Mouse (Mus musculus): ENCODE measurements around the gene Dlk2. TPM values are rescaled to one million over a fixed set of nuclear protein-coding genes. Genes with fewer than 3 reads are reported as not detected.

Gene Dlk2
- polyA plus RNA-seq (2017; shearing (Covaris generic)) = not detected

DNA sequence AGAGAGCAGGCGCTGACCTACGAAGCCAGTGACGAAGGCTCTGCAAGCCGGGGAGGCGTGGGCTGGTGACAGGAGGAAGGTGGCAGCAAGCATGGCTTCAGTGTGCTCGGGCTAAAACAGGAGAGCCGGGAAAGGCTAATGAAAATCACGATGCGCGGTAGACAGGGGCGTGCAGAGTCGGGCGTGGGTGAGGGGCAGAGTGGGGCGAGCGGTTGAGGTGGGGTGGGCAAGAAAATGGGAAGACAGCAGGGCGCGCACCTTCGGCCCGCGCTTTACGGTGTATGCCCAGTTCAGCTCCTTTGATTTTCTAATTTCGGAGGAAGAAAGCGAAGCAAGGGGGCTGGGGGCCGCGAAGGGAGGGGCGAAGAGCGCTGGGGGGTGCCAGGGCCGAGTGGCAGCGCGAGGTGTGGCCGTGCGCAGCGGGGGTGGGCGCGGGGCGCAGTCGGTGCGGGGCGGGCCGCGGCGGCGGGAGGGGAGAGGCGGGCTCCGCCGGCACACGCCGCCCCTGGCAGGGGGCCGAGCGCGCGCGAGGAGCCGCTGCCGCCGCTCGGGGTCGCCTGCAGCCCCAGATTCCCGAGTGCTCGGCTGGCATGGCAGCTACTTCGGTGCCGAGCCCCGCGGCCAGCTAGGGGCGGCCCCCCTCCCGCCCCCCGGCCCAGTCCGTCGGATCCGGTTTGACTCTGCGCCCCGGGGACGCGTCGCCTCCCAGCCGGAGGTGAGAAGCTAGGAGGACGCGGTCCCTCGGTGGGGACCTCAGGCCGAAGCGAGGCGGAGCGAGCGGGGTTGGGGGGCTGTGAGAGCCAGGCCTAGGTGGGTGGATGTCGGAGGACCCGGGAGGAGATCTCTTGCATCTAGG, at the start of gene Dlk2:
TSS of gene Dlk2 (plus strand) at position 58 of the 856 bp plus-strand sequence.
- peak; percentile 18 for ATAC-seq

DNA sequence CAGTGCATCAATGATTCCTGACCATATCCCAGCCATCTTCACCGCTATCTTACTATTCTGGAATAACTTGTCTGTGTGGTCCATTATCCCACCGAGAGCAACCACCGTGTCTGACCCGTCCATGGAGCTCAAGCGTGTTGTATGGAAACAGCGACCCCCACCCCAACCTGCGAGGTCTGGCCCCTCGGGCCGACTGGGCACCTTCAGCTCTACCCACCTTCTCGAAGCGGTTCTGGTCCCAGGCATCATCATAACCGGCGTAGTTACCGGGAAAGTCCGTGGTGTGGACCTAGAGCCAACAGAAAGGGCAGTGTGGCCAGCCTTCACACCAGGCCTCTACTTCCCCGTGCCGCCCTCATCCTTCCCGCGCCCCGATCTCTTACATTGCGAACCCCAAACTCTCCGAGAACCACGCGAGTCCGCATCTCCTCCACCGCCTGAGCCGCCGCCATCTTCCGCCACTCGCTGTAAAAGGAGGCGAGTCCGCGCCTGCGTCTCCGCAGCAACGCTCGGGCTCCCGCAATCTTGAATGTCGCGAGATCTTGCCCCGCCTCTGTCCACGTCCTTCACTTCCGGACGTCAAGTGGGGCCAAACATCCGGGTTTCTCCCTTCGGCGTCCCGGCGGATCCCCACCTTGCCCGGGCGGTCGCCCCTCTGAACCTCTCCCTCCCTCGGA, 49.6 kb upstream of the Dlk2 start, which contains the start of the genes Polr1c and Yipf3:
TSS of gene Polr1c (minus strand) at position 543 of the 677 bp plus-strand sequence.
TSS of gene Yipf3 (plus strand) at position 569 of the 677 bp plus-strand sequence.
- ATAC-seq = peak; percentile 93

DNA sequence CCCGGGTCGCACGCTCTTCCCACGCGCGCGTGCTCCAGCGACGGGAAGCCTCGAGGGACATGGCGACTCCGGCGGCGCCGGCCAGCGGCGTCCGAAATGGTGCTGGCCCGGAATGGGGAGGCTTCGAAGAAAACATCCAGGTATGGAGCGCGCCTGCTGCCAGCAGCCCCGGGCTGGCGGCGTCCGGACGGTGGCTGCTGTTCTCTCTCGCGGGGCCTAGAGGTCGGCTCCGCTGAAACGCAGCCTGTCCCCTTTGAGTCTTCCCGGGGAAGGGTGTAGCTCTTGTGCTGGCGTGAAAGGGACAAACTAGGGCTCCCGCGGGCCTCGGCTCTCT, 49.1 kb upstream of the Dlk2 start:
- ATAC-seq = no peak

DNA sequence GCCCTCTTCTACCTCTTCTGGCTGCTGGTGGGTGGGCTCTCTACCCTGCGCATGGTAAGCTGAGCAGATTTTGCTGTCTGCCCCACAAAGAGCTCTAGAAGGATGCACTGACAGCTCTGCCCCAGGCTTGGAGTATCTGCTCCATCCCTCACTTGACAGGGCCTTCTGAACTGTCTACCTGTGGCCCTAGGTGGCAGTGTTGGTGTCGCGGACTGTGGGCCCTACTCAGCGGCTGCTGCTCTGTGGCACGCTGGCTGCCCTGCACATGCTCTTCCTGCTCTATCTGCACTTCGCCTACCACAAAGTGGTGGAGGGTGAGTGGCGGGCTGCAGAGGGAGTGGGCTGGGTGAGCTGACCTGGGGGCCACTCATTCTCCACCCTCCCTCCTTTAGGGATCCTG, 46.0 kb upstream of the Dlk2 start:
- no peak for ATAC-seq

DNA sequence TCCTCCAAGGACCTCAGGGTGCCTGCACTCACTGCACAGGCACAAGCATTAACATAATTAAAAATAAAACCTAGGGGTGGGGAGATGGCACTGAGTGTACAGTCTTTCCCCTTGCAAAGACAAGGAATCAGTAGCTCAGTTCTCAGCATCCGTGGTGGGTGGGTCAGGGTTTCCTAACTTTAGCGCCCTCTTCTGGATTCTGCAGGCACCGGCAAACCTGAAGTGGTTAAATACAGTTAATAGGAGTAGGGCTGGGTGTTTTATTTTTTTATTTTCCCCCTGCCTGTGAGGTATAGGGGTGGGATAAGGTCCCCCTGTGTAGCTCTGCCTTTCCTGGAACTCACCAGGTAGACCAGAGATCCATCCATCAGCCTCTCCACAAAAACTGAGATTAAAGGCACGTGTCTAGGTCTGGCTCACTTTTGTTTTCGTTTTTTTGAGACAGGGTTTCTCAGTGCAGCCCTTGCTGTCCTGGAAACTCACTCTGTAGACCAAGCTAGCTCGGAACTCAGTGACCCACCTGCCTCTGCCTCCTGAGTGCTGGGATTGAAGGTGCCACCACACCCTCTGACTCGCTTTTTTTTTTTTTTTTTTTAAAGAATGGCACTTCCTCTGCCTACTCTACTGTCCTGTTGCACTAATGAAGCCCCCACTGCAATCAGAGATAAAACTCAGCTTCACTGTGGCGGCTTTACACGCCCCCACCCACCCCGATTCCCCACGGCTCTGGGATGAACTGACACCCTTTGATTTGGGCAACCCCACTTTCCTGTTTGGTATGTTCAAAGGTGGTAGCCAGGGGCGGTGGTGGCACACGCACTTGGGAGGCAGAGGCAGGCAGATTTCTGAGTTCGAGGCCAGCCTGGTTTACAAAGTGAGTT, 44.4 kb upstream of the Dlk2 start:
- ATAC-seq = no peak

DNA sequence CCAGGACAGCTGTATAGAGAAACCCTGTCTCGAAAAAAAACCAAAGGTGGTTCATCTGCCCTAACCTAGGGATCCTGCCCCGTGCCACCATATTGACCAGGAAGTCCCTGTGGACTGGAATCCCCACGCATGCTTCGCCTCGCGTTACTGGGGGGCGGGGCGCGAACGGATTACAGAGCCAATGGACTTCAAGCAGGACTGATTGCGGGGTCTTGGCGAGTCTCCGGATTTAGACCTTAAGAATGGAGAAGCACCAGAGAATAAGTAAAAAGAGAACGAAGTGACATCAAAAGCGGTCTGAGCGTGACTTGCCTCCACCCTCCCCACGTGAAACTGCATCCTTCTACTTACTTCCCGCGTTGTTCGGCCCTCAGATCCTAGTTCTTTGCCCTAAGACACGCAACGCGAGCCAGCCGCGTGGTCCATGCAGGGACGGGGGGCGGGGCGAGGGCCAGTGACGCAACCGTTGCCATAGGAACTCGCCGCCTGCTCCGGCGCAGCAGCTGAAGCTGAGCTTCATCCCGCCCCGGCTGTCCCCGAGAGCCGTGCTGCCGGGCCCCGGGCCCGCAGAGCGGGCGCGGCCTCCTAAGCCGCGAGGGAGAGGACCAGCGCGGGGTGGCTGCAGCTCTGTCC, 43.7 kb upstream of the Dlk2 start, which contains the start of gene Lrrc73:
TSS of gene Lrrc73 (plus strand) at position 80 of the 633 bp plus-strand sequence.
- peak; percentile 80 for ATAC-seq

DNA sequence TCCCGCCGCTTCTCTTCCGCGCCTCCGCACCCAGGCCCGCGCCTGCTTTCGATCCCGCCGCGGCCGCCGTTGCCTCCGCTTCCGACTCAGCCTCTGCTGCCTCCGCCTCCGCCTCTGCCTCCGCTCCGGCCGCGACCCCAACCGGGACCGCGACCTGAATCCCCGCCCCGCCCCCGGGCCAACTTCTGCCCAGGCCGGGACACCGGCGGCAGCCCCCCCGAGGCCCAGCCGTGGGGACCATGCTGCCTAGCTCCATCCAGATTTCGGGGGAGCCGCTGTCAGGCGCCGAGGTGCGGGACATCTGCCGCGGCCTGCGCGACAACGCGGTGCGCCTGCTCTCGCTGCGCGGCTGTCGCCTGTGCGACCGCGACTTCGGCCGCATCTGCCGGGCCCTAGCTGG, 43.1 kb upstream of the Dlk2 start:
- ATAC-seq = peak; percentile 16

DNA sequence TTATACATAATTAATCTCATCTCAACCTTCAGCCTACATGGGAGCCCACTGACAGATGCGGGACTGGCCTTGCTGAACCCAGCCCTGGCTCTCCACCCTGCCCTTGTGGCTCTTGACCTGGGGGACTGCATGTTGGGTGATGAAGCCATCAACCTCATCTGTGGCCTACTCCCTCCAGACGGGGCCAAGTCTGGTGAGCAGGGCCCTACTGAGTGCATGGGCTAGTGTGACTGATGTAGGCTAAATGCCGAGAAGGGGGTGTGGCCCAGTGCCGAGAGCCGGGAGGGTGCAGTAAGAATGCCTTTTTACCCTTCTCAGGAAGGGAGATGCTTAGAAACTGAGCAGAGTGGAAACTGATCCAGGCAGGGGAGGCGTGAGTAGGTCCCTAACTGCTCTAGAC, 42.1 kb upstream of the Dlk2 start:
- no peak for ATAC-seq

DNA sequence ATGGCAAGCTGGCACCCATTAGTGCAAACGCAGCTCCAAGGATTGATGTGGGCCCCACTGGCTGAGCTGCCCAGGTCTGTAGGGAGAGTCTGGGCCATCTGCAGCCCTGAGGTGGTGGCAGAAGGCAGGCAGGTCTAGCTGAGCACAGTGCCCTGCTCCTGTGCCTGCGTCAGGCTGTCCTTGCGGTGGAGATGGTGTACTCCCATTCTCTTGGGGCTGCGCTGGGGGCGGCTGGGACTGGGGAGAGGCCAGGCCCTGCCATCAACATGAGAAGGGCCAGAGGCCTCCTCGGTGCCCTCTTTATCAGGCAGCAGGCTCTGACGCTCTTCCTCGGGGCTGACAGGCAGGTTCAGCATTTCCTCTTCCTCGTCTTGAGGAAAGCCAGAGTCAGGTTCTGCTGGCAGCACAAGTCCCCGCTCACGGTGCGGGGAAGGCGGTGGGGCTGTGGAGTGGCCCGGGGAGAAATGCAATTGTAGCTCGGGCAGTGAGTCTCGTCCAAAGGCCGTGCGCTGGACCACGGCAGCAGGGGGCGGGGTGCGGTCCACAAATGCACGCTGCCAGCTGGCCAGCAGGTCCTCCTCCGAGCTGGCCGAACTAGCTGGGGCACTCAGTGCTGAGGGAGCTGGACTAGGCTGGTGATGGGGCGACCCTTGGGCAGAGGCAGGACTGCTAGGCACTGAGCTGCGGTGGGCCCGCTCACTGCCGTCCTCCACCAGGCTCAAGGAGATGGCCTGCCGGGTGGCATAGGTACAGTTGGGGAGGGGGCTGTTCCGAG, 38.8 kb upstream of the Dlk2 start:
- ATAC-seq = no peak

DNA sequence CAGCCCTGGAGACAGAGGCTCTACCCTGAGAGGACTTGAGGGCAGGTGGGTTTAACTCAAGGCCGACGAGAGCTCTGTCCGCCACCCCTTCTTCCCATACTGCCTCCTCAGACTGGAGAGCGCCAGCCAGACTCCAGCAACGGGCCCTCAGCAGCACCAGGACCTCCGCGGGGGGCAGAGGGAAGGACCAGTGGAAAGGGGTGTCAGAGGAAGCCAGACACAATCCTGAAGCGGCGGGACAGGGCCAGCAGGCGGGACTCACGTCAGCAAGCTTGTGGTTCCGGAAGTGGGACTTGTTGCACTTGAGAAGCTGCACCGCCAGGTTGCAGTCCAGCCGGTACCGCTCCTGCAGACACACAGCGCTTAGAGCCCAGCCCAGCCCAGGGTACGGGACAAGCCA, 37.5 kb upstream of the Dlk2 start:
- ATAC-seq = no peak

DNA sequence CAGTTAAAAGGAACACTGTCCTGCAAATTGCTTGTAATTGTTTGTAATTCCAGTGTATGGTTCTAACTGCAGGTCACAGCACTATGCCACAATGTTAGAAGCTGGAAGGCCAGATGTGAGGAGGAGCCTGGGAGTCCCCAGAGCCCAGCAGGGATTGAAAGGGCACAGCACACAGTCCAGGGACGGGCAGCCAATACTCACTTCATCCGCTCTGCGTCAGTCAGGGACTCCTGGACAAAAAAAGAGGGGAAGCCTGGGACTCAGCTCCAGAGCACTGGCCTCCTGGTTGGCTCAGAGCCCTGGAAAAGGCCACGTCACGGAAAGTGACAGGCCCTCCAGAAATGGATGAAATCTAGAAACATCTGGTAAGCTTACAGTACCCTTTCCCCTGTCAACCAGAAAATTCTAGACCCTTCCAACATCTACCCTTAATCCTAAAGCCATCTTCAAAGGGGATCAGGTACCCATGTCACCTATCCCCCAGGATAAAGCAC, 35.0 kb upstream of the Dlk2 start:
- no peak for ATAC-seq

DNA sequence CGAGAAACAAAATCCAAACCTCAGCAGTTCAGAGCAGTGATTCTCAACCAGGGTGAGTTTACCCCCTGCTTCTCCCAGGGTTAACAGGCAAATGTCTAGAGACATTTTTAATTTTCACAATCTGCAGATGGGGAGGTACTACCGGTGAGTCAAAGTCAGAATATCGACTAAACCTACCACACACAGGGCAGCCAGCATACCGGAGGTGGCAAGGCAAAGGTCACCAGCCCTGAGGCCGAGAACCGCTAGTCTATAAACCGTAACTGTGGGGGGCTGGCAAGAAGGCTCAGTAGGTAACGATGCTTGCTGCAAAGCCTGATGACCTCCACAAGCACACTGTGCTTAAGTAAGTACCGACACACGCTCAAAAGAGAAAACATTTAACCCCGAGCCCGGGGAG, 31.7 kb upstream of the Dlk2 start:
- ATAC-seq = no peak

DNA sequence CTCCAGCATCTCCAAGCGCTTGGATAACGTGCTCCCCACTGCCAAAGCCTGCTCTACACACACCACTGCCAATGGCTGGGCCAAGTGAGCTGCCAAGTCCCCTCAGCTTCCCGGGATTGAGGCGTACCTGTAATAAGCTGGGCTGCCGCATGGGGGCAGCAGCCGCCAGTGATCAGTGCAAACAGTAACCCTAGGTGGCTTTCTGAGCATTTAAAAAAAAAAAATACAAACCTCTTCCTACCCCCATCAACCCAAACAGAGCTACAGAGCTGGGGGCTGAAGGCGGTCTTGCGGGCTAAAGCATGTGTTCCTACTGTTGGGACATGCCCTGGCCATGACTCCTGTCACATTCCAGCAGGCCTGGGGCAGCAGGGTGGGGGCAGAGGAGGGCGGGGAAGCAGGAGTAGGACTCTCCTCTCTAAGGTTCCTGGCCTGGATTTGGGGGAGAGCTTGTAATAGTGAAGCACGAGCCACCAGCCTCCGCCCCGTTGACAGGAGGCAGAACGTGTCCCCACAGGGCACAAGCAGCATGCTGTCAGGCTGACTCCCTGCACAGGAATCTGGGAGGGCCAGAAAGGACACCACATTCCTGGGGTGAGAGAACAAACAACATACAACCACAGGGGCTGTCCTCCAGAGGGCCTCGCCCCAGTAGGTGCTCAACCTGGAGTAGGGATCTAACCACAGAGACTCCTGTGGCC, 31.2 kb upstream of the Dlk2 start:
- peak; percentile 57 for ATAC-seq

DNA sequence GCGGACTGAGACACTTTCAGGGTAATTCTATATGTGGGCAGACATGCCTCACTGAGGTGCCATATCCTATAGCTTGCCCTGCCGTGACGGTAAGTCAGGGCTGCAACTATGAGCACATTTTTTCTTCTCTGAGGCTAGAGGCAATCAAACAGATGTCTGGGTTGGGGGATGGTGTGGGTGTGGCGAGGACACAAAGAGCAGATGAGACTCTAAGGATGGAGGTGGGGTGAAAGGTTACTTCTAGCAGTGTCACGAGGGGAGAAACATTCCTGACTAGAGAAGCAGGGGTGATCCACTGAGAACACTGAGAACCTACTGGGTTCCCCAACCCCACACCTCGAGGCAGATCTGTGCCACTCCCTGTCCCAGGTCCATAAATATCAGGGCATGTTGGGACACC, 30.2 kb upstream of the Dlk2 start:
- no peak for ATAC-seq

DNA sequence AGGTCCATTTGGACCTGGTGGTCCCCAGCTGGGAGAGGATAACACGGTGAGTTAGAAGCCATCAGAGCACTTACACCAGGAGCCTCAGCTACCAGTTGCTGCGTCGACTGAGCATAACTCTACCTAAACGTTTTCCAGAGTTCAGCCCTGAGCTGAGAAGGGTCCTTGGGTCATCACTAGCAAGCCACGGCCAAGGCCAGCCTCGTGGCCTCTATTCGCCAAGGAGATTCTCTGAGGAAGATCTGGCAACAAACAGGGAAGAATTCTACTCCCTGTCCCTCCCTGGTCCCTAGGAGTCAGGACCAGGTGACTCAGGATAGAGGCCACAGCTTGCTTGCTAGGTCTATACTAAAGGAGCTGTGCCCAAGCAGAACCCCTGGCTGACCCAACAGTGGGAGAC, 29.7 kb upstream of the Dlk2 start:
- ATAC-seq = no peak

DNA sequence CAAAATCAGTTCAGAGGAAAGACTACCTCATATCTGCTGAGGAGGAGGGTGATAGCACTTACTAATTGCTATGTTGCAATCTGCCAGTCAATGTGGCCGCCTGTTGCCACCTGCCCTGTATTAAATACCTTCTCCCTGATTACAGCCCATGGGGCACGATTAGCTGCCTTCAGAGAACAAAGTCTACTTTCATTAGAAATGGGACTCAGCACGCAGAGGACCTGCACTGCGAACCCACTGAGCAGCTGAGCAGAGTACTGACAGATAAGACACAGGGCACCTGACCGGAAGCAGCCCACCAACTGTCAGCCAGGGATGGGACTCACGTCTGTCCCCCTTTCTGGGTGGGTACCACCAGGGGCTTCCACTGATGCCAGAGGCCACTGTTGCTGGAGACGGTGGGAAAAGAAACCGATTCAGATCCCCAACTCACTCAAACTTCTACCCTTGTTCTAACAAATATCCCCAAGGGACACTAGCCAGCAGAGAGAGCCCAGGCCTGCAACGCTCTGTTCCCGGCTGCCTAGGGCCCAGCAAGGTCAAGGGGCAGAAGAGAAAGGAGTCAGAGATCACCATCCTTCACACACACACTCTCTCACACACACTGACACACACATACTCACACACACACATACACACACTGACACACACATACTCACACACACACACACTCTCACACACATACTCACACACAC, 29.0 kb upstream of the Dlk2 start:
- no peak for ATAC-seq

DNA sequence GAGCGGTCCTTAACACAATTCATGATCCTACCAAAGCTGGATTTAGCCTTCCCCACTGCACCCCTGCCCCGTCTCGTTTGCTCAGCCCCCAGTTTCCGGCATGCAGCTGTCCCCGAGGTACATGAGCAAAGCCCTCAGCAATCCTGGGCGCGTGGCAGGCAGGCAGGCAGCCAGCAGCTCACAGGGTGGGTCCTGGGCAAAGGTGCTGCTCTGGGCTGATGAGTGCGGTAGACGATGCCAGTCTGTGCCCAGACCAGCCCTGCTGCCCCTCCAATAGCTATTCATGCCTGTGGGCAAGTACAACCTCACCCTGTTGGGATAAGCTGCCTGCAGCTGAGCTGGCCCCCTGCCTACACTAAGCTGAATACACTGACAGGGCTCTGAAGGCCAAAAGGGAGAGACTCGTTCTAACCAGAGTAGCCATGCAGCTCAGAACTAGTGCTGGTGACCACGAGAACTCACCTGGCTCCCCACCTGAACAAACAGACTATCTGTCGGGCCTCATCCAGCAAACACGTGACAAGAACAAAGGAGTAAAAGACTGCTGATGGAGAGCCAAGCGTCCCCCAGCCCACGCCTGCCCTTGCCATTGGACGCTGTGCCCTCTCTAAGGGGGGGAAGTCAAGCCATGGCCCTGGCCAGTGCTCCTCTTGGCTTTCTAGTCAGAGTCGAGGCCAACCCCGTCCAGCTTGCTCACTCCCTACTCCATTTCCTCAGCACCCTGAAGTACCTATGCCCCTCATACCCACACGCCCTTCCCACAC, 27.3 kb upstream of the Dlk2 start:
- ATAC-seq = no peak

DNA sequence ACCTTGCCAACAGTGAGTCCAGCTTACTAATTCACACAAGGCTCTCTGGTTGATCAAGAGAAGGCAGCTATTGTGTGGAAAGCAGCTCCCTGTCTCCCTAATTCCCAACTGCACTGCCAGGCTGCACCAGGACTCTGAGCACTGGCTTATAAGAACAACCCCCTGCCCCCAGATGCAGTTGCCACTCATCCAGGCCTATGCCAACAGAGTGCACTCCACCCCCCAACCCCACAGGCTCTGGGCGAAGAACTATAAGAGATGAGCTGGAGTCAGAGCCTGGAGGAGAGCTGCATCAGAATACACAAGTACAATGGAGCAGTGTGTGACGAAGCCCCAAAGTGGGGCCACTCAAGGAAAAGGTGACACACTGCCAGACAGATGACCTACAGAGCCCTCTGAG, 25.2 kb upstream of the Dlk2 start:
- no peak for ATAC-seq

DNA sequence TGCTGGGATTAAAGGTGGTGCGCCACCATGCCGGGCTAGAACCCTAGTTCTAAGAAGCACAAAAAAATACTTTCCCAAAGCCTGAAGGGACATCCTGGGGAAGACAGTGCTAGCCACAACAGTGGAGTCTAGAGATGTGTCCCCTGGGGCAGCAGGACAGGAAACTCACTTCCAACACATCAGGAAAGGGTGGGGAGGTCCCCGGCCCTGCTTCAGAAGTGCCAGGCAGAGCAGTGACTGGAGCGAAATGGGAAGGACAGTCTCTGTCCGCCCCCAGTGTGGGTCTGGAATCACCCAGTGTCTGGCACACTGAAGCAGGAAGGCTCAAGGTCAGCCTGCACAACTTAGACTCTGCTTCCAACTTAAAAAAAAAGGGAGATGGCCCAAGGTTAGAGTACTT, 24.5 kb upstream of the Dlk2 start:
- ATAC-seq = no peak

Measured in activated CD4-positive, CD25-positive, alpha-beta regulatory T cell, adult 4 months (primary cell).